Mouse (Mus musculus) liver, adult (tissue): ENCODE results near the gene Dmwd.

Experiments
- GATA4 ChIP-seq: IDR thresholded peaks from 2 replicates; pipeline ENCODE4 v1.6.1; 2014; ENCODE audit warnings: mild to moderate bottlenecking, low read length; ENCODE audit not compliant: insufficient replicate concordance

Gene Dmwd

GRCm38 (mm10) chr7:19084277-19084771 is 8.3 kb downstream of the Dmwd start:
- TF ChIP-seq GATA4 = no peak

GRCm38 (mm10) chr7:19084921-19085473 is 9.0 kb downstream of the Dmwd start:
- no peak for TF ChIP-seq GATA4

DNA sequence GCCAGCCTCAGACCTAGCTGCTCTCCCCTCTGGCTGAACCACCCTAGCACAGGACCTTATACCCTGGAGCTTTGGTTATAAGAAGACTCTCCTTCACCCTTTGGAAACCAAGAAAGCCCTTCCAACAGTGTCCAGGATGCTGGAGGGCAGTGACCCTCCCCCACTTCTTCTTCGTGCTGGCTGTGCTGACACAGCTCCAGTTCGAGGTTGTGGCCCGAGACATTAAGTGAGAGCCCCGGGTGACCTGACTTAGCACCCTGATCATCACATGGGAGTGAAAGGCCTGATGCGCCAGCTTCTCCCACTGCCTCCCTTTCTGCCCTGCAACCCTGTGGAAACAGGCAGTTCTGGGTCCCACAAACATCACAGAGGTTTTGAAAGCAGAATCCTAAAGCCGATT is 9.5 kb downstream of the Dmwd start:
- no peak for TF ChIP-seq GATA4

DNA sequence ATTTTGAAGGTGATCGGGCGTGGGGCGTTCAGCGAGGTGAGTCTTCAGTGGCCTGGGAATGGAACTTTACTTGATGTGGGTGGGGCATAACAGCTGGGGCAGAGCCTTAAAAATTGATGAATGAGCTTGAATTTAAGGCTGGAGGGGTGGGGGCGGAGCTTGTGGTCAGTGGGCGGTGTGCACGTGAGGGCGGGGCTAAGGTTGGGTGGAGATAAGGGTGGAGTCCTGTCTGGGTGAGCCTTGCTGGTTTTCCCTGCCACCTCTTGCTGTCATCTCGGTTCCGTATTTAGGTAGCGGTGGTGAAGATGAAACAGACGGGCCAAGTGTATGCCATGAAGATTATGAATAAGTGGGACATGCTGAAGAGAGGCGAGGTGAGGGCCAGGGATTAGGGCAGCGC is 10.0 kb downstream of the Dmwd start:
- TF ChIP-seq GATA4 = peak; percentile 14; the same call in 1 of the 2 replicates

DNA sequence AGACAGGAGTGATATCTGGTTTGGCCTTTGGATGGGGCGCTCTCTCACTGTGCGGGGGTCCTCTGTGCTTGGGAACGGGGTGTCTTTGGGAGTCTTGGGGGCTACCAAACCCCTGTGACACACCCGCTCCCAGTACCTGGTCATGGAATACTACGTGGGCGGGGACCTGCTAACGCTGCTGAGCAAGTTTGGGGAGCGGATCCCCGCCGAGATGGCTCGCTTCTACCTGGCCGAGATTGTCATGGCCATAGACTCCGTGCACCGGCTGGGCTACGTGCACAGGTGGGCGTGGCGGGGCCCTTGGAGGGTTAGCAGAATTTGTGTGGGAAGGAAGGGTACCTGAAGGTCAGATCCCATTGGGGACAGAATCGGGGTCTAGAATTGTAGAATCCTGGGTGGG is 10.7 kb downstream of the Dmwd start:
- TF ChIP-seq GATA4 = no peak

DNA sequence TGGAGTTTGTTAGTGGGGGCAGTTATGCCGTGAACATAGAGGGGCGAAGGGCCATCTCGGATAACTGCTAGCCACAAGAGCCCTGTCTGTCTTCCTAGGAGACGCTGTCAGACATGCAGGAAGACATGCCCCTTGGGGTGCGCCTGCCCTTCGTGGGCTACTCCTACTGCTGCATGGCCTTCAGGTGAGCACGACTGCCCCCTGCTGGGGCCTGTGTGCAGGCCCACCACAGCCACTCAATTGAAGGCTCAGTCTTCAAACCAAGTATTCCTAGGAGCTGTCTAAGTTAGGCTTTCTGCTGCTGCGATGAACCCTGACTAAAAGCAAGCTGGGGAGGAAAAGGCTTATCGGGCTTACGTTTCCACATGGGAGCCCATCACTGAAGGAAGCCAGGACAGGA is 12.8 kb downstream of the Dmwd start:
- TF ChIP-seq GATA4 = no peak

DNA sequence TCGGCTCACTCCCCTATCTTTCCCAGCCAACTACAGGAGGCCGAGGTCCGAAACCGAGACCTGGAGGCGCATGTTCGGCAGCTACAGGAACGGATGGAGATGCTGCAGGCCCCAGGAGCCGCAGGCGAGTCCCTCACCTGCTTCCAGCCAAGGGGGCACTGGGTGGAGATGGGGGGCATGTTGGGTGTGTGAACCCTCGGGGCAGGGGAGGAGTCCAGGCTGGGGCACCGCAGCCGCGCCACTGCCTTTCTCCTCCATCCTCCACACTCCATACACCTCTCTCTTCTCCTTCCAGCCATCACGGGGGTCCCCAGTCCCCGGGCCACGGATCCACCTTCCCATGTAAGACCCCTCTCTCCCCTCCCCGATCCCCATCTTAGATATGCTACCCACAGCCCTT is 15.9 kb downstream of the Dmwd start:
- no peak for TF ChIP-seq GATA4

DNA sequence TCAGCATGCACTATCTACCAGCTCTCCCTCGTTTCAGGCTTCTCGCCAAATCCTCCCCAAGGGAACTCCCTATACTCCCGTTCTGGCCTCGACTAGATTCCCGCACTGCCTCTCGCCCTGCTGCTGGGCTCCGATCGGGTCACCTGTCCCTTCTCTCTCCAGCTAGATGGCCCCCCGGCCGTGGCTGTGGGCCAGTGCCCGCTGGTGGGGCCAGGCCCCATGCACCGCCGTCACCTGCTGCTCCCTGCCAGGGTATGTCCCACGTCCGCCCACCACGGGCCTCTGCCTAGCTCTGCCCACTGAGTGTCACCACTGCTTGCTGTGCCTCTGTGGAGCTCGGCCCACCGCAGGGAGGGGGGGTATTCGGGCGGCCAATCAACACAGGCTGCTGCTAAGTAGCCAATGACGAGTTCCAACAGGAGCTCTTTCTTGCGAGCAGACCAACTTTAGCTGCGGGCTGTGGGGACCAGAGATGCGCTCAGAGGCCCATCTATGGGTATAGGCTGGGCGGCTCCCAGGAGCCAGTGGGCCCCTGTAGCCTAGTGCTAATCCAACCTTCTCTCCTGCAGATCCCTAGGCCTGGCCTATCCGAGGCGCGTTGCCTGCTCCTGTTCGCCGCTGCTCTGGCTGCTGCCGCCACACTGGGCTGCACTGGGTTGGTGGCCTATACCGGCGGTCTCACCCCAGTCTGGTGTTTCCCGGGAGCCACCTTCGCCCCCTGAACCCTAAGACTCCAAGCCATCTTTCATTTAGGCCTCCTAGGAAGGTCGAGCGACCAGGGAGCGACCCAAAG is 16.6 kb downstream of the Dmwd start:
- TF ChIP-seq GATA4 = no peak

- no peak for TF ChIP-seq GATA4
Measured at GRCm38 (mm10) chr7:19093174-19093521, 17.1 kb downstream of the Dmwd start.

GRCm38 (mm10) chr7:19093537-19094385 is 17.7 kb downstream of the Dmwd start:
- no peak for TF ChIP-seq GATA4

- no peak for TF ChIP-seq GATA4
Measured at GRCm38 (mm10) chr7:19094471-19094825, 18.4 kb downstream of the Dmwd start, which contains the start of gene Six5. Gene Six5 (plus strand): TSS chr7:19094594.

DNA sequence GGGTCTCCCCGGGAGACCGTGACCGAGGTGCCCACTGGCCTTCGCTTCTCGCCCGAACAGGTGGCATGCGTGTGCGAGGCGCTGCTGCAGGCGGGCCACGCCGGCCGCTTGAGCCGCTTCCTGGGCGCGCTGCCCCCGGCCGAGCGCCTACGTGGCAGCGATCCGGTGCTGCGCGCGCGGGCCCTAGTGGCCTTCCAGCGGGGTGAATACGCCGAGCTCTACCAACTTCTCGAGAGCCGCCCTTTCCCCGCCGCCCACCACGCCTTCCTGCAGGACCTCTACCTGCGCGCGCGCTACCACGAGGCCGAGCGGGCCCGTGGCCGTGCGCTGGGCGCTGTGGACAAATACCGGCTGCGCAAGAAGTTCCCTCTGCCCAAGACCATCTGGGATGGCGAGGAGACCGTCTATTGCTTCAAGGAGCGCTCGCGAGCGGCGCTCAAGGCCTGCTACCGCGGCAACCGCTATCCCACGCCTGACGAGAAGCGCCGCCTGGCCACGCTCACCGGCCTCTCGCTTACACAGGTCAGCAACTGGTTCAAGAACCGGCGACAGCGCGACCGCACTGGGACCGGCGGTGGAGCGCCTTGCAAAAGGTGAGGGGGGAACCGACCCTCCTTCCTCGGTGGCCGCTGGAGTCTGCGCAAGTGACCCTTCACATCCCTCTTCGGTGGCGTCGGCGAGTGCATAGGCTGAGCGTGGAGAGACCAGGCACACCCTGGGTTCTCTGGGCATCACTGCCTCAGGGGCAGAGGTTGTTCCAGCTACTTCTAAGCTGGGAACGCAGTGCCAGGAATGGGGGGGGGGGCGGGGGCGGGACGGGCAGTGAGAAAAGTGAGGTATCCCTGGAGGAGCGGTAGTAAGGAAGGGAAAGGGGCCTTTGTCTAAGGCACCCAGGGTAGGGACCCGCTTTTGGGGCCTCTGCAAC is 19.1 kb downstream of the Dmwd start:
- TF ChIP-seq GATA4 = no peak

DNA sequence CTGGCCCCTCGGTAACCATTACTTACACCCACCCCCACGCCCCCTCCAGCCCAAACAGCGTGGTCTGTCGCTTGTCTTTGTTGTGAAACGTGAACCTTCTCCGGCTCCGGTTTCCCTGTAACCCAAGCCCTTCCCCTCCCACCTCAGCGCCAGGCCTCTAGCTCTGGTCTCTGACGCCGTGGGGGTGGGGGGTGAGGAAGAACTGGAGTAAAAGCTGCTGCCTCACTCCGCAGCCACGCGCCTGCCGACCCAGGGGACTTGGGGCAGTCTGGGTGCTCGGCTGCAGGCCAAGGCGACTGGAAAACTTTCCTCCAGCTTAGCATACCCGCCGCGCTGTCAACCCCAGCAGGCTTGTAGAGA is 19.7 kb downstream of the Dmwd start:
- TF ChIP-seq GATA4 = no peak

DNA sequence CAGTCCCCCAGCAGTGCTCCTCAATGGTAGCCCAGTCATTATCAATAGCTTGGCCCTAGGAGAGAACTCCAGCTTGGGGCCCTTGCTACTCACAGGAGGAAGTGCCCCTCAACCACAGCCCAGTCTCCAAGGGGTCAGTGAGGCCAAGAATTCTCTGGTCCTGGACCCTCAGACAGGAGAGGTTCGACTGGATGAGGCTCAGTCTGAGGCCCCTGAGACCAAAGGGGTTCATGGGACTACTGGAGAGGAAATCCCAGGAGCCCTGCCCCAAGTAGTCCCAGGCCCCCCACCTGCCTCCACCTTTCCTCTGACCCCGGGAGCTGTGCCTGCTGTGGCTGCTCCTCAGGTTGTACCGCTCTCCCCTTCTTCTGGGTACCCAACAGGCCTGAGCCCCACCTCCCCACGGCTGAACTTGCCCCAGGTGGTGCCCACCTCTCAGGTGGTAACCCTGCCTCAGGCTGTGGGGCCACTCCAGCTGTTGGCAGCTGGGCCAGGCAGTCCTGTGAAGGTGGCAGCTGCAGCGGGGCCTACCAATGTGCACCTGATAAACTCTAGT is 20.5 kb downstream of the Dmwd start:
- no peak for TF ChIP-seq GATA4

DNA sequence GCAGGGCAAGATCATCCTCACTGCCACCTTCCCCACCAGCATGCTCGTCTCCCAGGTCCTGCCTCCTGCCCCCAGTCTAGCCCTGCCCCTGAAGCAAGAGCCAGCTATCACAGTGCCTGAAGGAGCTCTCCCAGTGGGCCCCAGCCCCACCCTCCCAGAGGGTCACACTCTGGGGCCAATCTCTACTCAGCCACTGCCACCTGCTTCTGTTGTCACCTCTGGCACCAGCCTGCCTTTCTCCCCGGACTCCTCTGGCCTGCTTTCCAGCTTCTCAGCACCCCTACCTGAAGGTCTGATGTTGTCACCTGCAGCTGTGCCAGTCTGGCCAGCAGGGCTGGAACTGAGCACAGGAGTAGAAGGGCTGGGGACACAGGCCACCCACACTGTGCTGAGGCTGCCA is 21.2 kb downstream of the Dmwd start:
- no peak for TF ChIP-seq GATA4
